Mouse (Mus musculus): ENCODE results near the gene Opalin.

- no peak for TF ChIP-seq POLR2A (IDR thresholded peaks at IDR 0.05; ENCODE audit: insufficient read length, low read depth)
- TF ChIP-seq POLR2AphosphoS2 (IDR thresholded peaks at IDR 0.05; ENCODE audit: insufficient read length, low read depth): no peak
- no peak for TF ChIP-seq CEBPB (IDR thresholded peaks at IDR 0.05; ENCODE audit: insufficient read depth, poor library complexity, severe bottlenecking)
- TF ChIP-seq USF1 (IDR thresholded peaks at IDR 0.05; ENCODE audit: low read depth): no peak
- TF ChIP-seq E2F4 (IDR thresholded peaks at IDR 0.05; ENCODE audit: insufficient read depth): no peak
- no peak for TF ChIP-seq SRF (IDR thresholded peaks at IDR 0.05; ENCODE audit: control insufficient read depth, insufficient read length, low read depth)
- no peak for TF ChIP-seq TCF12 (IDR thresholded peaks at IDR 0.05; ENCODE audit: insufficient read depth, poor library complexity, severe bottlenecking)
- TF ChIP-seq MAX (IDR thresholded peaks at IDR 0.05; ENCODE audit: low read depth): no peak
- no peak for TF ChIP-seq TCF3 (IDR thresholded peaks at IDR 0.05; ENCODE audit: insufficient read length, low read depth)
- TF ChIP-seq MYOG (IDR thresholded peaks at IDR 0.05; ENCODE audit: control insufficient read depth in 1 of 3, insufficient read depth in 1 of 3, insufficient read length in 2 of 3, low read depth in 2 of 3): no peak
Observed at GRCm38 (mm10) chr19:41086700-41087099, 9.8 kb upstream of the Opalin start.
